Mouse (Mus musculus): Measurements from ENCODE around the gene Gm21913.
"Not testable (repeated sequence)": the region's sequence is repeated elsewhere in the genome, so short reads cannot be mapped to it uniquely, and the experiment has no call there.

The Gm21913 gene

DNA sequence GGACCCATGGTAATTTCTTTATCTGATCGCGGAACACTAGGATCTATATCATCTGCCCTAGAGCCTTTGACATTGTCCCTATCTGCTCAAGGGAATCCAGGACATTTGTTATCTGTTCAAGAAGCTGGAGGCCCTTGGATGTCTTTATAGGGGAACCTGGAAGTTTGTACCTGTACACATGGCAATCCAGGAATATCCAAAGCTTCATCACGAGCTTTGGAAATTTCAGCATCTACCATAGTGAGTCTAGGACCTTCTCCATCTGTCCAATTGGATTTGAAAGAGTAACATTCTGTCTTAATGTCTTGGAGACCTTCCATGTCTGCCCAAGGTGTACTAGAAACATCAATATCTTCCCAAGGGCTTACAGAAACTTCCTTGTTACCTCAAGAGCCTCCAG is at the start of gene Gm21913:
Gm21913 (plus strand) TSS at position 301 of the 400 bp plus-strand sequence.
- not testable (repeated sequence) for DNase-seq

Measured in cerebellum, adult 11 months (tissue).